8 mouse cellular contexts compared by ENCODE assay signal in the genomic region with DNA sequence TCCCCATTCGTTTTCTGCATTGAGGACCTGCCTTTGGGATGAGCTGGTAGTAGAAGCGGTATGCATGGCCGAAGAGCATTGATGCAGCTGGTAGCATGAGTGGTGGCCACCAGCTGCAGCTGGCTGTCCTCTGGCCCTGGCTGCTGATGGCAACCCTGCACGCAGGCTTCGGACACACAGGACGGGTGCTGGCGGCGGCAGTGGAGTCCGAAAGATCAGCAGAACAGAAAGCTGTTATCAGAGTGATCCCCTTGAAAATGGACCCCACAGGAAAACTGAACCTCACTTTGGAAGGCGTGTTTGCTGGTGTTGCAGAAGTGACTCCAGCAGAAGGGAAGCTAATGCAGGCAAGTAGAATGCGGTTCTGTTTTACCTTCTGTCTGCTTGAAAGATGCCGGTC. TPM values are rescaled to one million over a fixed set of nuclear protein-coding genes. Genes with fewer than 3 reads are reported as not detected.
DNase-seq lines count a peak whose midpoint lies in the region; ATAC-seq lines count a peak whose summit lies in the region.

No protein-coding gene starts in this region.

- DNase-seq in adrenal gland, adult 2 months, result peak; percentile 52
- DNase-seq in adrenal gland, adult 18-20 months (ENCODE audit: low spot score in 2 of 2), result no peak
- peak; percentile 21 for DNase-seq in layer of hippocampus, adult 11-12 months (ENCODE audit: low spot score)
- DNase-seq in layer of hippocampus, postnatal 25 days (ENCODE audit: extremely low spot score in 1 of 2, low spot score in 1 of 2), result no peak
- no peak for DNase-seq in spleen, postnatal 14 days (ENCODE audit: low spot score in 2 of 2)

- 74% methylated on average over 12 of the region's 12 CpGs for WGBS in embryonic facial prominence, embryonic 12.5 days
- WGBS in liver, embryonic 16.5 days (ENCODE audit: insufficient replicate concordance), result 75% methylated on average over 12 of the region's 12 CpGs
- WGBS in midbrain, embryonic 16.5 days, result 81% methylated on average over 12 of the region's 12 CpGs

- H3K36me3 ChIP-seq in embryonic facial prominence, embryonic 12.5 days, result no peaks in the 10 kb centered on the region
- H3K36me3 ChIP-seq in liver, embryonic 16.5 days (ENCODE audit: control insufficient read depth, insufficient read depth), result no peaks in the 10 kb centered on the region
- H3K36me3 ChIP-seq in midbrain, embryonic 16.5 days (ENCODE audit: control insufficient read depth, insufficient read depth, low read length), result no peaks in the 10 kb centered on the region

- no peak overlapping the region for H3K9ac ChIP-seq in embryonic facial prominence, embryonic 12.5 days
- peak overlapping the region; percentile 25; the same call in 1 of the 2 replicates for H3K9ac ChIP-seq in liver, embryonic 16.5 days (ENCODE audit: low read depth, low read length)
- no peak overlapping the region for H3K9ac ChIP-seq in midbrain, embryonic 16.5 days (ENCODE audit: low read depth, low read length)

- H3K9me3 ChIP-seq in embryonic facial prominence, embryonic 12.5 days, result no peaks in the 10 kb centered on the region
- H3K9me3 ChIP-seq in liver, embryonic 16.5 days (replicated peaks; ENCODE audit: control insufficient read depth, low read length), result no peaks in the 10 kb centered on the region
- H3K9me3 ChIP-seq in midbrain, embryonic 16.5 days (replicated peaks; ENCODE audit: control insufficient read depth, low read length, poor library complexity, severe bottlenecking), result no peaks in the 10 kb centered on the region

- H3K4me2 ChIP-seq in embryonic facial prominence, embryonic 12.5 days (replicated peaks), result peak overlapping the region; percentile 30
- peak overlapping the region; percentile 18 for H3K4me2 ChIP-seq in liver, embryonic 16.5 days (ENCODE audit: low read depth, low read length)
- no peak overlapping the region for H3K4me2 ChIP-seq in midbrain, embryonic 16.5 days (ENCODE audit: low read length)

- H3K27me3 ChIP-seq in embryonic facial prominence, embryonic 12.5 days, result peaks cover 9% of the 10 kb centered on the region
- H3K27me3 ChIP-seq in liver, embryonic 16.5 days (ENCODE audit: control insufficient read depth, insufficient read depth, low read depth, low read length), result no peaks in the 10 kb centered on the region
- peaks cover 4% of the 10 kb centered on the region; the same call in 1 of the 2 replicates for H3K27me3 ChIP-seq in midbrain, embryonic 16.5 days (ENCODE audit: control insufficient read depth, insufficient read depth, low read depth, low read length)

- H3K4me1 ChIP-seq in embryonic facial prominence, embryonic 12.5 days, result no peaks in the 10 kb centered on the region
- H3K4me1 ChIP-seq in liver, embryonic 16.5 days (ENCODE audit: control insufficient read depth, low read depth, low read length), result peaks cover 7% of the 10 kb centered on the region
- peaks cover 8% of the 10 kb centered on the region for H3K4me1 ChIP-seq in midbrain, embryonic 16.5 days (ENCODE audit: control insufficient read depth, insufficient read depth, low read length)

- peak overlapping the region; percentile 15 for H3K4me3 ChIP-seq in embryonic facial prominence, embryonic 12.5 days
- peak overlapping the region; percentile 52 for H3K4me3 ChIP-seq in liver, embryonic 16.5 days (ENCODE audit: low read depth, low read length)
- H3K4me3 ChIP-seq in midbrain, embryonic 16.5 days (ENCODE audit: low read depth, low read length), result no peak overlapping the region

- ATAC-seq in embryonic facial prominence, embryonic 12.5 days (ENCODE audit: insufficient number of reproducible peaks, insufficient read depth, low FRiP score, low TSS enrichment), result no peak
- no peak for ATAC-seq in liver, embryonic 16.5 days (ENCODE audit: low read depth)
- ATAC-seq in midbrain, embryonic 16.5 days, result no peak

- H3K27ac ChIP-seq in embryonic facial prominence, embryonic 12.5 days, result no peak overlapping the region
- H3K27ac ChIP-seq in liver, embryonic 16.5 days (ENCODE audit: low read length), result no peak overlapping the region
- no peak overlapping the region for H3K27ac ChIP-seq in midbrain, embryonic 16.5 days (ENCODE audit: low read length)

RNA-seq across cellular contexts. Expression of a gene that starts 2.0 kb away (rescaled TPM):
- 1 to 10 TPM; 3.8 to 7.8 TPM for total RNA-seq in adrenal gland, adult 2 months (2021)
- 5.3 and 6.4 TPM in 2 replicates for polyA plus RNA-seq in adrenal gland, adult 2 months (2012; rRNA removed)
- total RNA-seq in adrenal gland, adult 18-20 months (2021), result 1 to 10 TPM; 4.7 to 5.1 TPM
- 1 to 10 TPM; 1.6 to 2.8 TPM for total RNA-seq in layer of hippocampus, postnatal 25 days (2021)
- 4.5 and 5.5 TPM in 2 replicates for polyA plus RNA-seq in embryonic facial prominence, embryonic 12.5 days (2016; fragmentation: Nextera tagmentation; extraction: Ambion mirVana)
- 4.8 and 5.8 TPM in 2 replicates for polyA plus RNA-seq in liver, embryonic 16.5 days (2015; fragmentation: Nextera tagmentation; extraction: Ambion mirVana)
- 0.68 and 1.4 TPM in 2 replicates for polyA plus RNA-seq in midbrain, embryonic 16.5 days (2015; fragmentation: Nextera tagmentation; extraction: Ambion mirVana)

RNA-seq across cellular contexts. Expression of a gene that starts 47.6 kb away (rescaled TPM):
- under 1 TPM in 1 of 2 experiments, not detected in 1; 0.12 TPM for total RNA-seq in adrenal gland, adult 2 months (2021)
- polyA plus RNA-seq in adrenal gland, adult 2 months (2012; rRNA removed), result 0.04 TPM in 1 of 2 replicates, not detected in the other
- total RNA-seq in adrenal gland, adult 18-20 months (2021), result under 1 TPM; 0.06 to 0.07 TPM
- total RNA-seq in layer of hippocampus, postnatal 25 days (2021), result under 1 TPM; 0.32 to 0.35 TPM
- polyA plus RNA-seq in embryonic facial prominence, embryonic 12.5 days (2016; fragmentation: Nextera tagmentation; extraction: Ambion mirVana), result 0.31 and 0.51 TPM in 2 replicates
- polyA plus RNA-seq in liver, embryonic 16.5 days (2015; fragmentation: Nextera tagmentation; extraction: Ambion mirVana), result 0.06 TPM in 1 of 2 replicates, not detected in the other
- polyA plus RNA-seq in midbrain, embryonic 16.5 days (2015; fragmentation: Nextera tagmentation; extraction: Ambion mirVana), result 0.39 and 0.57 TPM in 2 replicates

Comparison
In these comparisons a context has a peak if more than half of its experiments do, and no peak if none do; other contexts are left out.
1. DNase-seq: peak in adrenal gland, adult 2 months (single experiment) and layer of hippocampus, adult 11-12 months (single experiment); none in adrenal gland, adult 18-20 months (0 of 2), layer of hippocampus, postnatal 25 days (0 of 2) and spleen, postnatal 14 days (0 of 2).